Mouse (Mus musculus) heart, embryonic 12.5 days (tissue): ENCODE measurements at regions not wholly inside any gene's neighbourhood (a gene's known extent, or its start where the extent isn't known, plus 50 kb on each side); places are given as distances from the start of the nearest gene placed in this dataset.

Experiments used
- ATAC-seq: fragments of 200-750 bp; cut with Nextera tagmentation; 2 replicates; pipeline ENCODE4 v1.8.0; 2017; ENCODE audit warnings: moderate TSS enrichment, moderate library complexity; ENCODE audit not compliant: insufficient number of reproducible peaks, low FRiP score
- H3K27ac ChIP-seq: fragments of 300-500 bp; sonication (generic); 2 replicates; pipeline ENCODE4 v1.5.1; 2016; ENCODE audit warnings: mild to moderate bottlenecking, moderate library complexity; ENCODE audit not compliant: poor library complexity, severe bottlenecking
- H3K27me3 ChIP-seq: fragments of 300-500 bp; sonication (generic); replicated peaks from 2 replicates; pipeline ENCODE4 v1.6.1; 2016; ENCODE audit warnings: mild to moderate bottlenecking, moderate library complexity
- H3K36me3 ChIP-seq: fragments of 300-500 bp; sonication (generic); 2 replicates; pipeline ENCODE4 v1.6.1; 2016; ENCODE audit warnings: mild to moderate bottlenecking, moderate library complexity
- H3K4me1 ChIP-seq: fragments of 300-500 bp; sonication (generic); replicated peaks from 2 replicates; pipeline ENCODE4 v1.6.1; 2016; ENCODE audit warnings: mild to moderate bottlenecking
- H3K4me2 ChIP-seq: fragments of 300-500 bp; sonication (generic); 2 replicates; pipeline ENCODE4 v1.6.1; 2016; ENCODE audit warnings: mild to moderate bottlenecking, moderate library complexity
- H3K4me3 ChIP-seq: fragments of 300-500 bp; sonication (generic); 2 replicates; pipeline ENCODE4 v1.5.1; 2016; ENCODE audit warnings: mild to moderate bottlenecking
- H3K9ac ChIP-seq: fragments of 300-500 bp; sonication (generic); 2 replicates; pipeline ENCODE4 v1.6.1; 2016; ENCODE audit warnings: mild to moderate bottlenecking, moderate library complexity
- H3K9me3 ChIP-seq: fragments of 300-500 bp; sonication (generic); replicated peaks from 2 replicates; pipeline ENCODE4 v1.6.1; 2016; ENCODE audit warnings: mild to moderate bottlenecking, moderate library complexity
- WGBS: fragments of 180-500 bp; shearing (Covaris S2); methylation state at CpG from one replicate; pipeline ENCODE4 v1.1.7; 2016; 5-methylcytosine and 5-hydroxymethylcytosine counted together

DNA sequence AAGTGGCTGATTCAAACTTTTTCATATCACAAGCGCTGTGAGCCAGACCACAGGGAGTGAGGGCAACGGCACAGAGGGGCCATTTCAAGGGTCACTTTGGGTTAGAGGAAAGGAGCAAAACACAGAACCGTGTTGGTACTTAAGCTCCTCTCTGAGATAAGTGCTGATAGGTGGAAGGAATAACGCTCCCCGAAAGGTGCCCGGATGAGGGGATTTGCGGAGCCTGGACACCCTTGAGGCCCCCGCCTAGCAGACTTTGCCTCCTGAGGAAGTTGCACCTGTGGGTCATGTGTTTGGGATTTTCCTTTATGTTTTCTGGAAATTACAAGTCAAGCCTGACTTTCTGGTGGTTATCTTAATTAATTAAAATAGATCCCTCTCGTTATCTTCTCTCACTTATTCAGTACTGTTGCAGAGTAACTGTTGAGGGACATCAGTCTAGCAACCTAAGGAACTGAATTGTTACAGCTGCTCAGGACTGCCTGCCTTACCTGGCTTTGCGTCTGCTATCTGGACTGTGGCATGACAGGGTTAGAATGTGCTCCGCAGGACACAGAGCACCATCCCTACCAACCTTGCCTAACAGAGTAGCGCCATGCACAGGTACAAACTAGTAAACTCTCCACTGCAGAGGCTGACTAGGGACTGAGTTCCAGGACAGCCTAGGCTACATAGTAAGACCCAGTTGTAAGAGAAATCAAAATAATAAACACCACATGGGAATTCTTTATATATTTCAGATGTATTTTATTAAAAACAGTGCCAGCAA, 137.4 kb upstream of the Plcz1 start:
- H3K36me3 ChIP-seq: no peaks in the 10 kb centered on the region
- no peak overlapping the region for H3K9ac ChIP-seq
- H3K27ac ChIP-seq: no peak overlapping the region
- no peaks in the 10 kb centered on the region for H3K9me3 ChIP-seq
- H3K4me3 ChIP-seq: no peak overlapping the region
- H3K4me2 ChIP-seq: no peak overlapping the region
- 61% methylated on average over 12 of the region's 12 CpGs for WGBS
- H3K27me3 ChIP-seq: no peaks in the 10 kb centered on the region
- no peaks in the 10 kb centered on the region for H3K4me1 ChIP-seq
- ATAC-seq: no peak

DNA sequence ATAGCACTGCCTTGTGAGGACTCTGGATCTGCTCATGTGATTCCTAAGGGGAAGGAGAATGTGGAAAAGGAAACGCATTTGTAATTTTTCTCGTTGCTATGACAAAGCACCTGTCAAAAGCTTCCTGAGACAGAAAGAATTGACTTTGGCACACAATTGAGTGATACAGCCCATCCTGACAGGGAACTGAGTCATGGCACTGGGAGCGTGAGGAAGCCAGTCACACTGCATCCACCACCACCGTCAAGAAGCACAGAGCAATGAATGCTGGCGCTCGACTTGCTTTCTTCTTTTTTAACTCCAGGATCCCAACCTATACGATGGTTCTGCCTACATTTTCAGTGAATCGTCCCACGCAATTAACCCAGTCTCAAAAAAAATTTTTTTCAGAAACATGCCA, 131.5 kb upstream of the Plcz1 start:
- no peaks in the 10 kb centered on the region for H3K36me3 ChIP-seq
- H3K4me2 ChIP-seq: no peak overlapping the region
- no peaks in the 10 kb centered on the region for H3K9me3 ChIP-seq
- no peak overlapping the region for H3K27ac ChIP-seq
- ATAC-seq: no peak
- no peaks in the 10 kb centered on the region for H3K4me1 ChIP-seq
- H3K4me3 ChIP-seq: no peak overlapping the region
- H3K27me3 ChIP-seq: no peaks in the 10 kb centered on the region
- 81% methylated on average over 9 of the region's 9 CpGs for WGBS
- no peak overlapping the region for H3K9ac ChIP-seq

DNA sequence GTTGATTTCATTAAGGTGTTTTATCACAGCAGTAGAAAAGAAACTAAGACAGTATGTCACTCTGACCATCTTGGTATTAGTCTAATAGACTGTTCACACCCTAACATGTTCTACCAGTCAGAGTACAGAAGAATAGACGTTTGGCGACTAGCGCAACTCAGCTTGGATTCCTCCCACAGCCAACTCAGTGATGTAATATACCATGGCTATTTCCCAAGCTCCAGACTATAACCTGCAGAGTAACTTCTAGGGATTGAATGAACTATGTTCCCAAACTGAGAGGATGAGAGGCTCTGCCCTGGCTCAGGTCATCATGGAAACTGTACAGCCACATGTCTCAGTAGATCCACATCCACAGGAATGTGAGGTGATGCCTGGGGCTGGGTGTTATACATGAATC, 128.6 kb upstream of the Plcz1 start:
- Histone ChIP-seq H3K27ac (no peak overlapping the region), H3K4me2 (no peak overlapping the region), H3K27me3 (no peaks in the 10 kb centered on the region), H3K4me1 (no peaks in the 10 kb centered on the region), H3K36me3 (no peaks in the 10 kb centered on the region), H3K9me3 (no peaks in the 10 kb centered on the region; the same call in 1 of the 2 replicates), H3K4me3 (no peak overlapping the region), H3K9ac (no peak overlapping the region)
- ATAC-seq: no peak
- 93% methylated on average over 3 of the region's 3 CpGs for WGBS

DNA sequence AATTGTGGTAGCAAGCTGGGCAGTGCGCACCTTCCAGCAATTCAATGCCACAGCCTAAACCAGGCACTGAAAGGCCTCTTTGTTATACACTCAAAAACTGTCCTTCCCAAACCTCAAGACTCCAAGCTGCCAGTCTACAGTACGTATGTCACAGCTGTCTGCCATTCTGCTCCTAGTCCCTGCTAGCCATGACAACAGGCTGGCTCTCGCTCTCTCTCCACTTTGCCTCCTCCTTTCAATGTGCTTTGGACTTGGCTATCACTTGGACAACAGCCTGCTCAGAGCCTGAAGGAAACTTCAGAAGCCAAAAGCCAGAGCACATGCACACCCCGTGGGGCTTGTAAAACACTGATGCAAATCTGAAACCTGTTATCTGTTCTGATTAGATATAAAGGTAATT, 125.9 kb upstream of the Plcz1 start:
- ATAC-seq: no peak
- Histone ChIP-seq H3K4me3 (no peak overlapping the region), H3K9me3 (no peaks in the 10 kb centered on the region; the same call in 1 of the 2 replicates), H3K36me3 (no peaks in the 10 kb centered on the region), H3K9ac (no peak overlapping the region), H3K27me3 (no peaks in the 10 kb centered on the region), H3K4me2 (no peak overlapping the region), H3K4me1 (no peaks in the 10 kb centered on the region), H3K27ac (no peak overlapping the region)
- 69% methylated on average over 4 of the region's 4 CpGs for WGBS

DNA sequence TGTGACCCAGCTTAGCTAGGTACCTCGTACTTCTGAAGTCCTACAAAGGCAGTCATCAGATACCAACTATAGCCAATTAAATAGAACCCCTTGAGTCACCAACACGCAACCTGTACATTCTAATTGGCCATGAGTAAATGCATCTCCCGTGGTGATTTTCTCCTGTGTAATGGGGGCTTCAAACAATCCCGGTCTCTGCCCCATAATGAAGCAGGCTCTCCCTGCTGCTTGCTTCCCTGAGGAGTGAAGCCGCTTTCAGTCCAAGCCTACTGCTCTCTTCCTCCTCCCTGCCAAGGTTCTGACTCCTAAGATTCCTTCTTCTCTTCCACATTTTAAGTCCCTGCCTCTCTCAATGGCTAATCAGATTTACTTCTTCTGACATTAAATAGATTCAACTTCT, 121.5 kb upstream of the Plcz1 start:
- no peak overlapping the region for H3K4me3 ChIP-seq
- no peaks in the 10 kb centered on the region for H3K4me1 ChIP-seq
- no peaks in the 10 kb centered on the region for H3K36me3 ChIP-seq
- H3K27ac ChIP-seq: no peak overlapping the region
- no peaks in the 10 kb centered on the region for H3K27me3 ChIP-seq
- H3K4me2 ChIP-seq: no peak overlapping the region
- no peaks in the 10 kb centered on the region; the same call in 1 of the 2 replicates for H3K9me3 ChIP-seq
- WGBS: 82% methylated on average over 5 of the region's 5 CpGs
- ATAC-seq: no peak
- no peak overlapping the region for H3K9ac ChIP-seq

DNA sequence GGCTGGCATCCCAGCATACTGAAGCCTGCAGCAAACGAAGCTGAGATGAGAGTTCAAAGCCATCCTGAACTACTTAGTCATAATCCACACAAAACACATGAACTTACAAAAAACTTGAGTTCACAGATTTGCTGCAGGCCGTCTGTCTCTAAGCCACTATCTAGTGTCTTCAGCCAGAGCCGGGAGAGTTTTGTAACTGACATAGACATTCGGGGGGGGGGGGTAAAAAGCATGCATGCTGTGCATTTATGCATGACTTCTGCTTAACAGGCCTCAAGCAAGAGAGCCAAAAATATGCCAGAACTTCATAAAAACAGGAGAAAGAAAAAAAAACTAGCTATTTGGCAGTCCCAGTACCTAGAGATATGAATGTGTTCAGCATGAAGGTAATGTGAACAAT, 120.2 kb upstream of the Plcz1 start:
- WGBS: 74% methylated on average over 4 of the region's 4 CpGs
- no peak for ATAC-seq
- Histone ChIP-seq H3K36me3 (no peaks in the 10 kb centered on the region), H3K9ac (no peak overlapping the region), H3K27ac (no peak overlapping the region), H3K4me3 (no peak overlapping the region), H3K4me2 (no peak overlapping the region), H3K9me3 (no peaks in the 10 kb centered on the region; the same call in 1 of the 2 replicates), H3K4me1 (no peaks in the 10 kb centered on the region), H3K27me3 (no peaks in the 10 kb centered on the region)

DNA sequence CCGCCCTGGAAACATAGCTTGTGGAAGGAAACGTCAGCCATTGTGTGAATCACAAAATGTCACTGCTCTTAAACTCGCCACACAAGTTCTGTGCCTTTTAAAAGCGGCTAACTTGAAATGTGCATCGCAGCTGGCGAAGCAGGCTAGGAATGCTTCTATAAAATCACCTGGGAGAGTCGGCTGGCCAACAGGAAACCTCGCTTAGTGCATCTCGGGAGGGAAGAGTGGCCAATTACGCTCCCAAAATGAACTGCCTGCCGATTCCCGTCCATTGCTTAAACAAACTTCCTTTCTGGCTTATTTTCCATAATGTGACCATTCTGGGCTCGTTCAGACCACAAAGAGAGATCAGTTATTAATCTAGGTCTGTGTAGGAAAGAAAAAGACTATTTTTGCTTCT, 119.7 kb upstream of the Plcz1 start:
- Histone ChIP-seq H3K4me3 (no peak overlapping the region), H3K4me2 (no peak overlapping the region), H3K9me3 (no peaks in the 10 kb centered on the region; the same call in 1 of the 2 replicates), H3K27me3 (no peaks in the 10 kb centered on the region), H3K36me3 (no peaks in the 10 kb centered on the region), H3K27ac (no peak overlapping the region), H3K4me1 (no peaks in the 10 kb centered on the region), H3K9ac (no peak overlapping the region)
- no peak for ATAC-seq
- 73% methylated on average over 13 of the region's 13 CpGs for WGBS

DNA sequence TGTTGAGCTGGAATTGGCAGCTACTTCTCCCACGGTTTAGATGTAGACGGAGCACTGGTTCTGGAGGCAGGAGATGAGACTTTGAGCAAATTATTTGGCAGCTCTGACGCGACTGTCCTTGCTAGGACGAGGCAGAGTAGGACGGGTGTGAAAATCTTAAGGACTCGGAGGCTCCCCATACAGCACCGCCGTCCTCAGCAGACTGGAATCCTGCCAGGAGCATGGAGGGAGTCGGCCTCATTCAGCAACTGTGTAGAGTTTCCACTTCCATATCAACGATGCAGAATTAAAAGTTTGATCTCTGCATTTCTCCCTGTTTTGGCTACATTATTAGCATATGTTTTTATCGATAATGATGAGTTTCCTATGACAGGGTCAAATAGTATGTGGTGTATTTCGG, 117.7 kb upstream of the Plcz1 start:
- no peak overlapping the region for H3K9ac ChIP-seq
- H3K4me3 ChIP-seq: no peak overlapping the region
- no peak overlapping the region for H3K27ac ChIP-seq
- H3K9me3 ChIP-seq: no peaks in the 10 kb centered on the region
- no peak overlapping the region for H3K4me2 ChIP-seq
- no peaks in the 10 kb centered on the region for H3K27me3 ChIP-seq
- WGBS: 68% methylated on average over 13 of the region's 13 CpGs
- H3K4me1 ChIP-seq: no peaks in the 10 kb centered on the region
- ATAC-seq: no peak
- H3K36me3 ChIP-seq: no peaks in the 10 kb centered on the region

DNA sequence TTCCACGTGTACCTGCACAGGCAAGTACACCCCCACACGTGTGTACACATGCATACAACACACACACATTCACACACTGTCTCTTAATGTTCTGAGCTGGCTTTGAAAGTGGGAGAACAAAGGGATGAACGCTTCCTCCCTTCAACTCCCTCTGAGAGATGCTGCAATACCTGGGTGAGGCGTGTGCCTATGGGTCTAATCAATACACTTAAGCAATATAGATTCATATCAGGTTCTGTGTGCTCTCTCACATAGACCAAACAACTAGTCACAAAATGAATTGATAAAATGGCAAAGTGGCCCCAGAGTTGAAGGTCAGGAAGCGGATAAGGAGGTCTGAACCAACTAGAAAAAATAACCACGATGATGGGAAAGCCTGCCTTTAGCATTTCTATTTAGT, 116.1 kb upstream of the Plcz1 start:
- Histone ChIP-seq H3K4me1 (no peaks in the 10 kb centered on the region), H3K27me3 (no peaks in the 10 kb centered on the region), H3K27ac (no peak overlapping the region), H3K36me3 (no peaks in the 10 kb centered on the region), H3K4me3 (no peak overlapping the region), H3K9ac (no peak overlapping the region), H3K4me2 (no peak overlapping the region), H3K9me3 (no peaks in the 10 kb centered on the region)
- WGBS: 77% methylated on average over 6 of the region's 6 CpGs
- ATAC-seq: no peak

DNA sequence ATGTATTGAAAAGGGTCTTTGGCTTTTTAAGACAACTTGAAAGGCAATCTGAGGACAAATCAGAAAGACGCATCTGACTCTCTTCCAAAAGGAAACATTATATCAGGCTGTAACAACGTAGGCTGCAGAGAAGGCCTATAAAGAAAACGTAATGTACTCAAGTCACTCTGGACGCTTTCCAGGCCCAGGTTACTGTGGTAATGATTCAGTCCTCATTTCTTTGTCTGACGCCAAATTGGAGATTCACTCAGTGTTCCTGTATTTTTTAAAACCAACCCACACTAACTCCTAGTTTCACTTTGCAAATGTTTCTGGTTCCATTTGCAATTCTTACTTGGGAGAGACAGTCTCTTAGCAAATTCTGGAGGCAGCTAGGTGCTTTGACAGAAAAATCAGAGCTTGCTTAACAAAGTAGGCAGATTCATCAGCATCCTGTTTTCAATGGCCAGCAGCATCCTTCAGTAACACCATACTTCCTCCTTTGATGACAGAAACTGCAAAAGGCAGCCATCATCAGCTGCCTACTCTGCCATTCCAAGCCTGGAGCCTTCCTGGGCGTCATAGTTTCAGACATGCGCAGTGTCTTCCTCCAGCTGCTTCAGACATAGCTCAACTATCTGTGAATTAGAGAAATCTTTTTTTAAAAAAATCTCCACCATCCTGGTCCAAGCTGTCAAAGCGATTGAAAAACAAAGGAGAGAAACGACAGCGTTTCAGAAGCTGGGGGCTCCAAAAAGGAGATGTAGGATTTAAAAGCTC, 111.3 kb upstream of the Plcz1 start:
- H3K27ac ChIP-seq: no peak overlapping the region
- H3K9ac ChIP-seq: no peak overlapping the region
- no peaks in the 10 kb centered on the region for H3K36me3 ChIP-seq
- 64% methylated on average over 10 of the region's 10 CpGs for WGBS
- no peak overlapping the region for H3K4me2 ChIP-seq
- H3K4me3 ChIP-seq: no peak overlapping the region
- H3K9me3 ChIP-seq: no peaks in the 10 kb centered on the region
- H3K4me1 ChIP-seq: no peaks in the 10 kb centered on the region
- no peaks in the 10 kb centered on the region for H3K27me3 ChIP-seq
- ATAC-seq: no peak

DNA sequence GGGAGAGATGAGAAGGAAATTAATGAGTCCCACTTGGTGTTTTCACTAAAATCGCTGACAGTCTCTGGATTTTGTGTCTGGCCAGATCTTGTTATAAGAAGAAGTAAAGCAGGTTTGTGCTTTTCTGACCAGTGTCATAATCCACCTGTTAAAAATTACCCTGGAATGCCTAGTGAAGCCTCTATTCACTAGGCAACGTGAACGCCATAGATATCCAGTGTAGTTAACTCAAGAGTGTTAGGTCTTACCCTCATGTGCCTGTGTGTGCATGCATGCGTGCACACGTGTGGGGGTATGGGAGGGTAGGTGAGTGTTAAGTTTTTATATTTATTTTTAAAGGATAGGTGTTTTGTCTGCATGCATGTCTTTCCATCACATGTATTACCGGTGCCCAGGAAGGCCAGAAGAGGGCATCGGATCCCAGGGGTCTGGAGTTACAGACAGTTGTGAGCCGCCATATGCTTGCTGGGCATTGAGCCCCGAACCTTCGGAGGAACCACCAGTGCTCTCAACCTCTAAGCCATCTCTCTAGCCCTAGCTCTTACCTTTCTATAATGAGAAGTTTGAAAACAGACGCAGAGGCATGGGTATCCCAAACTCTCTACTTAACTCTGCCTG, 107.5 kb upstream of the Plcz1 start:
- whole genome bisulfite sequencing: 88% methylated on average over 11 of the region's 11 CpGs
- Histone ChIP-seq H3K27me3 (no peaks in the 10 kb centered on the region), H3K4me2 (no peak overlapping the region), H3K4me3 (no peak overlapping the region), H3K9me3 (no peaks in the 10 kb centered on the region), H3K27ac (no peak overlapping the region), H3K4me1 (no peaks in the 10 kb centered on the region), H3K9ac (no peak overlapping the region), H3K36me3 (no peaks in the 10 kb centered on the region)
- ATAC-seq: no peak
